Mouse (Mus musculus) limb, embryonic 14.5 days (tissue): ENCODE results near the gene Tex14. TPM values are rescaled to one million over a fixed set of nuclear protein-coding genes. Genes with fewer than 3 reads are reported as not detected.
A peak's percentile ranks its signal among the peaks of the same experiment; 100 is the strongest.

Experiments
- ATAC-seq: fragments of 200-750 bp; cut with Nextera tagmentation; 2 replicates; pipeline ENCODE4 v1.8.0; 2017; ENCODE audit warnings: low read depth, moderate number of reproducible peaks, moderate TSS enrichment; ENCODE audit not compliant: low FRiP score
- DNase-seq: peaks from one replicate; pipeline ENCODE4 v3.0.0-alpha.2; 2015; ENCODE audit warnings: low spot score
- H3K27ac ChIP-seq: fragments of 300-500 bp; sonication (generic); replicated peaks from 2 replicates; pipeline ENCODE4 v1.5.1; 2014; ENCODE audit warnings: low read depth, mild to moderate bottlenecking, low read length, moderate library complexity, mixed read lengths
- H3K27me3 ChIP-seq: fragments of 300-500 bp; sonication (generic); 2 replicates; pipeline ENCODE4 v1.6.1; 2014; ENCODE audit warnings: low read length, mixed read lengths; ENCODE audit not compliant: control insufficient read depth, insufficient read depth
- H3K36me3 ChIP-seq: fragments of 300-500 bp; sonication (generic); 2 replicates; pipeline ENCODE4 v1.6.1; 2014; ENCODE audit warnings: mild to moderate bottlenecking, low read length, moderate library complexity, mixed read lengths; ENCODE audit not compliant: control insufficient read depth, insufficient read depth
- H3K4me1 ChIP-seq: fragments of 300-500 bp; sonication (generic); 2 replicates; pipeline ENCODE4 v1.6.1; 2014; ENCODE audit warnings: antibody characterized with exemption, low read length, mixed read lengths; ENCODE audit not compliant: control insufficient read depth, insufficient read depth
- H3K4me2 ChIP-seq: fragments of 300-500 bp; sonication (generic); replicated peaks from 2 replicates; pipeline ENCODE4 v1.6.1; 2014; ENCODE audit warnings: low read depth, mild to moderate bottlenecking, low read length, moderate library complexity; ENCODE audit not compliant: severe bottlenecking
- H3K4me3 ChIP-seq: fragments of 300-500 bp; sonication (generic); replicated peaks from 2 replicates; pipeline ENCODE4 v1.5.1; 2014; ENCODE audit warnings: low read length
- H3K9ac ChIP-seq: fragments of 300-500 bp; sonication (generic); 2 replicates; pipeline ENCODE4 v1.6.1; 2014; ENCODE audit warnings: mild to moderate bottlenecking, low read depth, low read length, moderate library complexity; ENCODE audit not compliant: severe bottlenecking
- H3K9me3 ChIP-seq: fragments of 300-500 bp; sonication (generic); 2 replicates; pipeline ENCODE4 v1.6.1; 2016; ENCODE audit warnings: low read length; ENCODE audit not compliant: control insufficient read depth
- POLR2A ChIP-seq: fragments of 200-500 bp; IDR thresholded peaks from 2 replicates; pipeline ENCODE4 v1.8.0; 2012; ENCODE audit warnings: inconsistent platforms, mild to moderate bottlenecking, moderate library complexity, borderline replicate concordance; ENCODE audit not compliant: insufficient read depth, insufficient read length; ENCODE audit errors: extremely low read depth
- WGBS: fragments of 180-500 bp; shearing (Covaris S2); extraction: QIAGEN DNeasy Blood & Tissue Kit; methylation state at CpG from one replicate; pipeline ENCODE4 v1.1.7; 2014; 5-methylcytosine and 5-hydroxymethylcytosine counted together
- polyA plus RNA-seq, 2 experiments: library from polyadenylated mRNA; depleted of rRNA in 1 of 2; stranded (reverse) in 1 of 2; unstranded in 1 of 2; fragments of >200 nt; fragmentation: Nextera tagmentation in 1 of 2; extraction: Ambion mirVana in 1 of 2; gene quantifications; 2 replicates each; pipeline versions ENCODE4 v1.2.1 to v1.2.3; 2012 to 2014

Gene Tex14
- 1.3 and 1.5 TPM in 2 replicates for polyA plus RNA-seq (2012; rRNA removed)
- 1.6 and 2.0 TPM in 2 replicates for polyA plus RNA-seq (2014; fragmentation: Nextera tagmentation; extraction: Ambion mirVana)

DNA sequence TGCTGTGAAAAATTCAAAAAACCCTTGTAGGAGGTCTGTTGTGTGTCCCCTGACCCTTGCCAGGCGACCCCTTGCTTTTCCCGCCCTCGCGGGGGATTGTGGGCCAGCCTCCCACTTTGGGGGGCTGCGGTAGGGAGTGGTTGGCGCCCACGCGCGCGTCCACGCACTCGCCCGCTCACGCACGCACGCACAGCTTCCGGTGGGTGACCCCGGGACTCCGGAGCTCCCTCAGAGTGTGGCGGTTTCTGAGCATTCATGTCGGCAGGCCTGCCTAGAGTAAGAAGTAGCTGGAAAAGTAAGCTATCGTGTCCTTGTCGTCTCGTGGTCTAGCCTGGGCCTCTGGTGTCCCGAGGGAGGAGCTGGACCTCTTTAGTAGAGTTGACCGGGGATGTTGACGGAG, at the start of gene Tex14, which contains the start of gene Rad51c:
Gene Tex14, plus strand, starts transcription at position 190 of the 400 bp plus-strand sequence.
Gene Rad51c, minus strand, starts transcription at position 79 of the 400 bp plus-strand sequence.
- no peak for ATAC-seq
- TF ChIP-seq POLR2A: no peak
- Histone ChIP-seq H3K9ac (peak within 1 kb of the TSS; percentile 86), H3K27ac (peak within 1 kb of the TSS; percentile 96), H3K27me3 (no peaks in the 10 kb centered on the region), H3K36me3 (peaks cover 4% of the 10 kb centered on the region; the same call in 1 of the 2 replicates), H3K4me2 (peak within 1 kb of the TSS; percentile 52), H3K4me1 (peaks cover 4% of the 10 kb centered on the region), H3K9me3 (no peaks in the 10 kb centered on the region), H3K4me3 (peak within 1 kb of the TSS; percentile 63)
- WGBS: 80% methylated on average over 27 of the region's 27 CpGs
- DNase-seq: no peak

- Histone ChIP-seq H3K4me1 (peaks cover 11% of the 10 kb centered on the region; the same call in 1 of the 2 replicates), H3K9me3 (no peaks in the 10 kb centered on the region), H3K27ac (no peak overlapping the region), H3K27me3 (peaks cover 23% of the 10 kb centered on the region), H3K4me2 (peak overlapping the region; percentile 96), H3K36me3 (no peaks in the 10 kb centered on the region), H3K9ac (peak overlapping the region; percentile 53), H3K4me3 (peak overlapping the region; percentile 50)
- no peak for DNase-seq
- no peak for TF ChIP-seq POLR2A
- 7% methylated on average over 29 of the region's 31 CpGs for whole genome bisulfite sequencing
- ATAC-seq: no peak
Measured at GRCm38 (mm10) chr11:87357317-87358300, 47.3 kb upstream of the Tex14 start.

DNA sequence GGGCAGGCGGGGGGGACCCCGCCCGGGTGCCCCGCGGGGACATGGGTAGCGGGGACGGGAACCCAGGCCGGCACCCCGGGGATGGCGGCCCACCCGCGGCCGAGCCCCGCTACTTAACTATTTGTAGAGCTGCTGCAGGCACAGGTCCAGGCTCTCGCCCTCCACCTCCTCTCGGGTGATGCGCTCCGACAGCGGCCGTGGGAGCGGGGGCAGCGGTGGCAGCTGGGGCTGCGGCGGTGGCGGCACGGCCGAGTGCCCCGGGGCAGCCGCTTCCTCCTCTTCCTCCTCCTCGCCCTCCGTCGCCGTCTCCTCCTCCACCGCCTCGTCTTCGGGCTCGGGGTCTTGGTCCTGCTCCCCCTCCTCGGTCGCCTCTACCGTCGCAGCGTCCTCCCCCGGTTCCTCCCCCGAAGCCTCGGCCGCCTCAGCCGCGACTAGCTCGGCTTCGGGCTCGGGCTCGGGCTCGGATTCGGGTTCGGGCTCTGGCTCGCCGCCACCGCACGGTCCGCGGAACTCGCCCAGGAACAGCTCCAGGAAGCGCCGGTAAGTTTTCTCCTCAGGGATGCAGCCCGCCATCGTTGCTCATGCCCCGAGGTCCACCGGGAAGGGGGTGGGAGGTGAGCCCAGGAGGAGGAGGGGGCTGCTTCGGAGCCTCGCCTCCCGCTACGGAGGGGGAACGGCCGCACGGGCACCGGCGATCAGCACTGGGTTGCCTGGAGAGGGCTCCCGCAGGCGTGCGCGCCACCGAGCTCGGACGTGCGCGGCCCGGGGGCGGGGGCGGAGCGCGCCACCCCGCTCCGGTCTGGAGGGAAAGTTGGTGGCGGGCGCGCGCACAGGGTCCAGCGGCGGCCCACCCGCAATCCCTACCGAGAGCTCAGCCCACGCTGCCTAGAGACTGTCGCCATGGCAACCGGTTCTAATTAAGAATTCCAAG, 46.3 kb upstream of the Tex14 start, which contains the start of gene Ppm1e:
Gene Ppm1e, minus strand, starts transcription at position 693 of the 931 bp plus-strand sequence.
- no peak within 1 kb of the TSS for H3K27ac ChIP-seq
- H3K36me3 ChIP-seq: no peaks in the 10 kb centered on the region
- H3K4me1 ChIP-seq: peaks cover 11% of the 10 kb centered on the region; the same call in 1 of the 2 replicates
- peak within 1 kb of the TSS; percentile 50 for H3K4me3 ChIP-seq
- ATAC-seq (peak; percentile 94), DNase-seq (peak; percentile 82)
- no peak for TF ChIP-seq POLR2A
- 2% methylated on average over 62 of the region's 104 CpGs for WGBS
- H3K9ac ChIP-seq: peak within 1 kb of the TSS; percentile 53
- H3K27me3 ChIP-seq: peaks cover 23% of the 10 kb centered on the region
- H3K4me2 ChIP-seq: peak within 1 kb of the TSS; percentile 96
- H3K9me3 ChIP-seq: no peaks in the 10 kb centered on the region

DNA sequence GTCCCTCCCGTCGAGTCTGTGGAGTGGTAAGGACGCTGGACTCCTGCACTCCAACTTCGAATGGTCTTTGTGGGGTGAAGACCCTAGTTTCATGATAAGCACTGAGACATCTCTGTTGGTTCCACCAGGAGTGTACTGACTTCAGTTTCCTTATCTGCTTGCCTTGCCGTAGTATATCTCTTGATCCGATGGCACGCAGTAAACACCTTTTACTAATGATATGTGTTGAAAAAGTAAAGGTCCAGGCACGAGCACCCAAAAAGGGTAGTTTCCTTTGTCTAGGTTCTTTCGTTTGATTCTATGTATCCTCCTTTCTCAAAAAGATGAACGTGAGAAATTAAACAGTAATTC, 45.6 kb upstream of the Tex14 start:
- Histone ChIP-seq H3K4me2 (peak overlapping the region; percentile 96), H3K4me1 (peaks cover 11% of the 10 kb centered on the region; the same call in 1 of the 2 replicates), H3K27ac (no peak overlapping the region), H3K4me3 (peak overlapping the region; percentile 50), H3K27me3 (peaks cover 23% of the 10 kb centered on the region), H3K9ac (peak overlapping the region; percentile 53), H3K9me3 (no peaks in the 10 kb centered on the region), H3K36me3 (no peaks in the 10 kb centered on the region)
- WGBS: 15% methylated on average over 10 of the region's 10 CpGs
- 0 out of 2 replicates have a peak, but pooled peaks have one; percentile 8 for ATAC-seq
- no peak for DNase-seq
- no peak for TF ChIP-seq POLR2A

DNA sequence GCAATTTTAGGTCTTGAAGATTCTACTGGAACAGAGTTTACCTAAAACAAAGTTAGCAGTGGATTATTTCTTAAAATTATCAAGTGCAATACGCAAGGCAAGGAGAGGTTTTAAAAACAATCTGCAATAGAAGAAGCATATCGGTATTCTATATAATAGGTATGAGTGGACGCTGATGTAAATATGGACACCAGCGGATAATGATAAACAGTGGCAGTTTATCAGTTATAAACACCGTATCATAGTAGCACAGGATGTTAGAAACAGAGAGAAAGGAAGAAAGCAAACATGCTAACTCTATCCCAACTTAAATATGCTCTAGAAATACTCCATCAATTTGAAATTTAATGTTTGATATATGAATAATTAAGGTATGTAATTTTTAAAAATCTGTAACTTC, 39.7 kb upstream of the Tex14 start:
- WGBS: 91% methylated on average over 5 of the region's 5 CpGs
- no peak for TF ChIP-seq POLR2A

More for the DNA sequence above, 39.7 kb upstream of the Tex14 start:
- Histone ChIP-seq H3K27me3 (peaks cover 5% of the 10 kb centered on the region; the same call in 1 of the 2 replicates), H3K9me3 (no peaks in the 10 kb centered on the region), H3K4me2 (no peak overlapping the region), H3K27ac (no peak overlapping the region), H3K36me3 (no peaks in the 10 kb centered on the region), H3K4me1 (no peaks in the 10 kb centered on the region), H3K4me3 (no peak overlapping the region), H3K9ac (no peak overlapping the region)
- DNase-seq: no peak
- ATAC-seq: no peak
